Mouse (Mus musculus) frontal cortex, postnatal 14 days (tissue): ENCODE results near the gene Cep135.

Experiments
- DNase-seq, 2 experiments: peaks; one replicate each; pipeline ENCODE4 v3.0.0; 2022; ENCODE audit warnings: low spot score in 2 of 2

The Cep135 gene

GRCm38 (mm10) chr5:76645091-76645868 lies 56.8 kb downstream of the Cep135 start:
- no peak for DNase-seq

- no peak for DNase-seq
Measured at GRCm38 (mm10) chr5:76649897-76650296, 61.4 kb downstream of the Cep135 start.

GRCm38 (mm10) chr5:76651151-76651725 lies 62.7 kb downstream of the Cep135 start:
- no peak for DNase-seq

GRCm38 (mm10) chr5:76656212-76656611 lies 67.7 kb downstream of the Cep135 start, which contains the start of gene C530008M17Rik:
TSS of gene C530008M17Rik (plus strand) at chr5:76656512.
- no peak for DNase-seq

GRCm38 (mm10) chr5:76657245-76658083 lies 69.0 kb downstream of the Cep135 start:
- peak; percentile 21 to 55 for DNase-seq

GRCm38 (mm10) chr5:76658084-76658934 lies 69.8 kb downstream of the Cep135 start:
- DNase-seq = peak in 1 of 2 experiments; percentile 29

- DNase-seq = no peak
Measured at GRCm38 (mm10) chr5:76659958-76660635, 71.6 kb downstream of the Cep135 start.

GRCm38 (mm10) chr5:76661310-76661709 lies 72.8 kb downstream of the Cep135 start:
- no peak for DNase-seq

GRCm38 (mm10) chr5:76664936-76665335 lies 76.4 kb downstream of the Cep135 start:
- no peak for DNase-seq

- DNase-seq = no peak
Measured at GRCm38 (mm10) chr5:76665421-76665820, 76.9 kb downstream of the Cep135 start.

GRCm38 (mm10) chr5:76666026-76666756 lies 77.7 kb downstream of the Cep135 start:
- DNase-seq = no peak

- DNase-seq = no peak
Measured at GRCm38 (mm10) chr5:76668118-76668517, 79.6 kb downstream of the Cep135 start.

GRCm38 (mm10) chr5:76668547-76668946 lies 80.0 kb downstream of the Cep135 start:
- DNase-seq = no peak

GRCm38 (mm10) chr5:76670183-76670582 lies 81.7 kb downstream of the Cep135 start:
- DNase-seq = no peak

- DNase-seq = no peak
Measured at GRCm38 (mm10) chr5:76674022-76674653, 85.6 kb downstream of the Cep135 start.

GRCm38 (mm10) chr5:76675369-76675768 lies 86.9 kb downstream of the Cep135 start:
- no peak for DNase-seq

- DNase-seq = no peak
Measured at GRCm38 (mm10) chr5:76680959-76681358, 92.5 kb downstream of the Cep135 start.

GRCm38 (mm10) chr5:76681895-76682656 lies 93.6 kb downstream of the Cep135 start:
- DNase-seq = no peak

GRCm38 (mm10) chr5:76683455-76683854 lies 95.0 kb downstream of the Cep135 start:
- DNase-seq = no peak
